Mouse (Mus musculus) left cerebral cortex, adult 11 months (tissue): ENCODE measurements at regions not wholly inside any gene's neighbourhood (a gene's known extent, or its start where the extent isn't known, plus 50 kb on each side); places are given as distances from the start of the nearest gene placed in this dataset.

Experiments
- DNase-seq: peaks from one replicate; pipeline ENCODE4 v3.0.0; 2022; ENCODE audit warnings: low spot score

GRCm38 (mm10) chr14:61898664-61899063 is 291.4 kb downstream of the Kcnrg start:
- no peak for DNase-seq

DNA sequence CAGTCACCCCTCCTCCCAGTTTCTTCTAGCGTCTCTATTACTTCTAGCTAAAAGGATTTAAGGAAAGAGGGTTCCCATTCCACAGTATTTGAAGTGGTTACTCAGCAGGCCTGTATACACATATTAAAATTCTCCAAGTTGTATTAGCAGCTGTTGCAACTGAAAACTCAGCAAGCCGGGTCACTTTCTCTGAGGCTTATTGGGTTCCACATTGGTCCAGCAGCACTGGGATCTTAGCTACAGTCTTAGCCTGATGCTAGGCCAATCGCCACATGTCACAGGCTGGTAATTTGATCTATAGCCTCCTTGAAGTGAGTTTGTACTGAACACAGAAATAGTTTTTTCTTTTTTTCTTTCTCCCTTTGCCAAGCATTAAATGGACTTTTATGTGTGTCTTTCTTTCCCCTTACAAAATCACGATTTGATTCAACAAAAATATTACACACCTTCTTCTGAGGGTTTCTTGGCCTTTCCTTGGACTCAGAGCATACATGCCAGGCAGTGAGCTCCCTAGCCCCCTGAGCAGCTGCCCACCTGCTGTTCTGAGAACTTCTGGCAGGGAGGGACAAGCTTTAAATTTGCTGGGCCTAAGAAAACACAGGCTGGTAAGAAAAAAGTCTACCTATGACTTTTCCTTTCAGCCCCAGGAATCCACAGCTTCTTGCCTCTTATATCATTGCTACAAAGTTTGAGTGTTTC is 297.3 kb downstream of the Kcnrg start:
- DNase-seq: no peak

DNA sequence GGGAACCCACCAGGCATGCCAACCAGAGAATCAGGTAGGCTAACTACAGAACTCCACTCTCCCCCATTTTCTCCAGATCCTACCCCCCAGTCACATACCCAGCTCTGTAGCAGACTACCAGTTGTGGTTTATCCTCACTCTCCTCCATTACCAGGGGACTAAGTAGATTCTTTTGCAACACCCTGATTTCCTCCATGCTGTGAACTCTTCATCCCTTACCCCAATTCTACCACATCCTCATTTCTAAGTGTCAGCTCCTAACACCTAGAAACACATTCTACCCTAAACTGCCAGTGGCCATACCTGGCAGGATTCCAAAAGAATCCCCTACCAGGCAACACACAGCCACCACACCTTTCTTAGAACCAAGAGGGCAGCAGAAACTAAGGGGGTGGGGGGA is 310.9 kb downstream of the Kcnrg start:
- no peak for DNase-seq

DNA sequence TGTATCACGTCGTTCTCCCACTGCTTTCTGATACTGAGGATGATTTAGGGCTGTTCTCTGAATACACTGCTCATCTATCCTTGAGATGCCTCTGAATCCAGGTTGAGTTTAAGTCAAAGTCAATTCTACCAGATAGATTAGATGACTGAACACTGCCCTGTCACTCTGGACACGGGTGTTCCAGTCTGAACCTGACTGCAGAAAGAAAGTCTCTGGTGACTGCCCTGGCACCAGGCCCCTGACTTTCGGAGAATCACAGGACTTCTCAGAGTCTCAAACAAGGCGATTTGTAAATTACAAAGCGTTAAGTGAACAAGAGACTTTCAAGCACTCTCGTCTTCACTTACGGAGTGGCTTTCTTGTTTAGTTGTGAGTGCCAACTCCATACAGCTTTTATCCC is 324.6 kb downstream of the Kcnrg start:
- DNase-seq: no peak

GRCm38 (mm10) chr14:61941682-61942081 is 334.4 kb downstream of the Kcnrg start:
- no peak for DNase-seq

DNA sequence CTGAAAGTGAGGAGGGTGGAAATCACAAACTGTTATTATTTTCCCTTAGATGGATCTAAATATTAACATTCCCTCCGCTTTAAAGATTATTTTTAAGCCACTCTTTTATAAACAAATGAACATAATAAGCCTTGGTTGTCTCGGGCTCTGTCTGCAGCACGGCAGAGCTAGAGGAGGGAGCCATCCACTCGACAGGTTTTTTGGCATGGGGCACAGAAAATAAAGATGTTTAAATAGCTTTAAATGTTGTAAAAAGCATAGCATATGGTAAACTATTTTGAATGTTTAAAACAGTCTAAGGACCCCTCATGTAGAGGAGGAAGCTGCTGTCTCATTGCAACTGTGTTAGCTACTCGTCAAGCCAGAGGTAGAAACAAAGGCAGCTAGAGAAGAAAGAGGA is 338.4 kb downstream of the Kcnrg start:
- DNase-seq: no peak

DNA sequence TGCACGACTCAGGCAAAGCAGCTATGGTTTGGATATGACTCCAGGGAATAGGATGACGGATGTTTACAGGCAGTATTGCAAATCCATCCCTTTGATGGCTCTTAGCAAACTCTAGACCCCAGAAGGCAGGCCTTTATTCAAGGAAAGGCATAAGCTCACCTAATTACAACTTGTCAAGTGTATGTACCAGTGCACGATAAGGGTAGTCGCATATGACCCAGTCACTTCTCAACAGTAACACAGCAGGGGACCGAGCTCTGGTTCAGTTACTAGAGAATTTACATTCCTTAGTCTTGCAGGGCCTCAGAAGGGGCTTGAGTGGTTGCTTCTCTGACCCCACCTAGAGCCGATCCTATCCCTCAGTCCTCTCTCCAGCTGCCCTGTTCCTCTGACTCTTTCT is 342.2 kb downstream of the Kcnrg start:
- no peak for DNase-seq

DNA sequence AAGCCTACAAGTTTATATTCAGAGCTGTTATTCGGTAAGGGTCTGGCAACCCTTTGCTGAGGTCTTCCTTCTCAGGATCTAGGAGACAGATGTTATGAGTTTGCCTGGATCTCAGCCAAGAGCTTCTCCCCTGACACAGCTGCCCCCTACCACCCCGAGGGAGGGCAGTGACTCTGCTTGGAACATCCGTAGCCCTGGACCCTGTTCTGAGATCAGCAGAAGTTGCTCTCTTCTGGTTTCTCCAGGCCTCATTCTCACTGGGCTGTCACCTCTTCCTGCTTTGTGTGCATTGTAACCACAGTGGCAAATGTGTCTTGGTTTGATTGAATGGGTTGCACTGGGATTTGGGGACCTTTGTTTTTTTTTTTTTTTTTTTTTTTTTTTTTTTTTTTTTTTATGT is 342.4 kb upstream of the Rnaseh2b start:
- no peak for DNase-seq

- no peak for DNase-seq
These were observed 339.4 kb upstream of the Rnaseh2b start for GRCm38 (mm10) chr14:61953029-61953428.

DNA sequence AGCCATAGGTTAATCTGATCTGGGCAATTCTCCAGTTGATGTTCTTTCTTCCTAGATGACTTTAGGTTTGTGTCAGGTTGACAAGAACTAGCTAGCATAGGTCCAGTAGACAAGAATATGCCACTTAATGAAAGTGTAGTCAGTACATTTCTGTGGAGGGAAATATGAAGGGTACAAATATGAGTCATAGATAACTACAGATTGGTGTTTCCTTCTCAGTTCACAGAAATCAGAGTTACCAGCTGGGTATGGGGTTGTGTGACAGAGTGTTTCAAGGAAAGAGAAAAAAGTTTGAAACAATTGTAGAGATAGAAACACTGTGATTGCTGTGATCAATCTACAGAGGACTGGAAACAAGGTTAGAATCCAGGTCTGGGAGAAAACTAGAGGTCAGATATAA is 337.0 kb upstream of the Rnaseh2b start:
- DNase-seq: no peak

DNA sequence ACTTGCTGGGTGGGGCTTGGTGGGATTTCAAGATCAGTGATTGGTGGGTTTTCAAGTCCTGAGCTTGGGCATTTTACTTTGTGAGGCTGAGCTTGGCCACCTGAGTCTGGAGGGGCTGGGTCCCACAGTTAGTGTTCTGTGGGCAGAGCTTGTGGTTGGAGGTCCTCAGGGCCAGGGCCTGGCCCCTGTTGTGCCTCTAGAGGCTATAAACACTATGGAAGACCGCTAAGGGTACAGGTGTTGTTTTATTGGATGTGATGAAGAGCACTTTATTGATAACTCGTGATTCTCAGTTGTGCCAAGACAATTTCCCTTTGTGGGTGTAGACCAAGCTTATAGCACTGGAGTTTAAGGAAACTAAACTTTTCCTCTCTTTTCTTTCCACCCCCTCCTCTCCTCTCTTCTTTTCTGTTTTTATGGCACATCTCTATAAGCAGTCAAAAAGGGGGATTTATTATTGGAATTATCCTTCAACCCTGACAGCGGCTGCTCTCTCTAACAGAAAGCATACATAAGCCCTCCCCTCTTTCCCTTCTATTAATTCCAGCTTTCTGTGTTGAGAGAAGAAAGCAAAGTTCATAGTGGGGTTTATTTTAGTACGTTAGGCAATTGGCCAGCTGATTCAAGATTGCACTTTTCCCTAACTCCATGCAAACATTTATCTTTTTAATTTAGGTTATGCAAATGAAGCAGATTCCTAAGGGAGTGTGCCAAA is 332.0 kb upstream of the Rnaseh2b start:
- DNase-seq: no peak

DNA sequence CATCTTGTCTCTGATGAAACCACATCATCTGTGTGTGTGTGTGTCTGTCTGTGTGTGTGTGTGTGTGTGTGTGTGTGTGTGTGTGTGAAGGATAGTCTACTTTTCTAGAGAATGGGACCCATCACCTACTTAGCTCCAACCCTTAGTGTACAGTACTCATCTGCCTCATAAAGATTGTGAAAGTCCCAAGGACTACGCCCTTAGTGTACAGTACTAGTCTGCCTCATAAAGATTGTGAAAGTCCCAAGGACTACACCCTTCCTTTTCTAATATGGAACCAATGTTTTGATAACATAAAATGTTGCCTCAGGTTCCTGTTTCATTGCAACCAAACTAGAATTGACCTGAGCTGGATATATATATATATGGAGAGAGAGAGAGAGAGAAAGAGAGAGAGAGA is 323.9 kb upstream of the Rnaseh2b start:
- no peak for DNase-seq

DNA sequence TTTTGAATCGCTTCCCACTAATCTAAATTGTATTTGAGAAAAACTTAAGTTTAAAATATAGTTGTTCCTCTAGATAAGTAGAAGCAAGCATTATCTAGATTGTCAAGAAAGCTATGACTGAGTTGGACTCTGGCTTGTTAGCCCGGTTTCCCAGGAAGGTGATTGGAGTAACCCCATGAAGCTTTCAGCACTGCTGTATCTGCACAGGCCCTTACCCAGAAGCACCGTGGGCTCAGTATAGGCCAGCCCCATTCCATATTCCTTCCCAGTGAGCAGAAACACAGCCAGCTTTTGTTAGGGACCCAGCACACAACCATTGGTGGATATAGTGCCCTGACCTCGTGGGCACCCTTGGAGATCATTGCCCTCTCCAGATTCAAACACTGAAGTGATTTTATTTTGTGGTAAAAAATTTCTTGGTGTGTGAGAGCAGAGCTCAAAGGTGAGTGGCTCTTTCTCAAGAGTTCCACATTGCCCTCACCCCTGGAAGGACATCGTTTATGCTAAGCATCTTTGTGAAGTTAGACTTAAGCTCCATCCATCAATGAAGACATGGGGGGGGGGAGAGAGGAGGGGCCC is 323.3 kb upstream of the Rnaseh2b start:
- DNase-seq: no peak

DNA sequence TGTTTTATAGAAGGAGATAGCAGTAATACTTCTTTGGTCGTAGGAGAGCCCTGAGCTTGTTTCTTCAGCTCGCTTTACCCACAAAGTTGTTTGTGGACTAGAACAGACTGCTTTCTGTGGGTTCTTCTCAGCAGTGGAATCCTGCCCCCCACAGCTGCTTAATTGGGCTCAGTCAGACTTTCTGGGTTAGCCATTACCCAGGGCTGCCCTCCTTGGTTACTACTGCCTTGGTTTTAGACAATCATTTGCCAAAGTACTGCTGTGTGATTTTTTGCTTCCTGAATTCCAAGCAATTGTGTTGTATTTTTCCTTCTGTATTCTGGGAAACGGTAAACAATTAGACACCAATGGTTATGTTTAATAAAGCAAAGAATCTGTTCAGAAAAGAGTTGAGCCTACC is 321.8 kb upstream of the Rnaseh2b start:
- no peak for DNase-seq

DNA sequence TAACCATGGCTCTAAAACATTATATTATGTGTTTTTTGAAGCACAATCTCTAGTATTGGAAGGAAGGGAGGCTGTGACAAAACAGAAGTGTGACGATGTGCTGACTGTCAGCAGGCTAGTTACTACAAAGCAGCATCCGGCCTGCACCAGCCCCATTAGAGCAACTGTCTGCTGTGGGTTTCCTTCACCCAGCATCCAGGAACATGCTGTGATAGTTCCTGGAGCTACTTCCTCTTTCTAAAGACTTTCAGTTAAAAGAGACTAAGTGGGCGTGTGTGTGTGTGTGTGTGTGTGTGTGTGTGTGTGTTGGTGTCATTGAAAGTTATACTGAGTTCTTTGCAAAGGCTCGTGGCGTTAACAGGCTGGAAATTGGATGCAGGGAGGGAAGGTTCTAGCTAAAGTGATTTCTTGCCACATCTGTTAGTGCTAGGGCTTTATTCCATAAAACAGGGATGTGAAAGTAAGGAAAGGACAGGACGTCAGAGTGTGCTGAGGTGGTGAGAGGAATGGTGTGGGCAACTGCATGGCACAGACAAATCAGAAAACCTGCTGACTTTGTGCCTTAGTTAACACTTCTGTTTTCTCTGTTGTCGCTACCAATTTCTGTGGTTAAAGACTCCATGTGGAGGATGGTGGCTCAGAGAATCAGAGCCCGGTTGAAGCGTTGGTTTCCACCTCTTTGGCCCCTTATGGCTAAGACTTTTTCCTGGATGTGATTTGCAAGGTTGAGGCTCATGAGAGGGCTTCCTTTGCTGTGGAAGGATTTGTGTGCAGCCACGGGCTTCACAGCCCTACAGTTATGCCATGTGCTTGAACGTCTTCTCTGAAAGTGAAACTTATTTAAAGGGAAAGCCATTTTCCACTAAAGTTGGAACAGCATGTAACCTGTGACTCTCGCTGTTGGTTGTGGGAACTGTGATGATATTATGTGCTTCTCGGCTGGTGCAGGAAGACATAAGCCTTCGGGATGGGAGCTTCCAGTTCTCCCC is 321.0 kb upstream of the Rnaseh2b start:
- peak; percentile 28 for DNase-seq

DNA sequence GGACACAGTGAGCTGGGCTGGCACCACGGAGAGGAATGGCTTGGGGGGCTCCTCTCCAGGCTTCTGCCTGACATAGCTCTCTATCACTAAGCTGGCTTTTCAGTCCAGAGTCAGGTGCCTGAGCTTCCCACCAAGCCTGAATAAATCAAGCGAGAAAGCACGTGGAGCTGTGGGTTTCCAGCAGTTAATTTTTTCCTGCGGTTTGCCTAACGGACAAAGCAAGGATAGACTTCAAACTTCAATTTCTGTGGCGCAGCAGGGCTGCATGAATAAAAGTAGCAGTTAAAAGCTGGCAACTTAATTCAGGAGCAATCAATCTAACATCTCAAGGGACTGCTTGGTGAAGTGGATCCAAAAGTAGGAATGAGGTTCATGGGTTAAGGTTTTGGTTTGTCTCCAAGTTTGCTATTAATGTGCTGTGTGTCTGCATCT is 317.1 kb upstream of the Rnaseh2b start:
- no peak for DNase-seq

GRCm38 (mm10) chr14:61980581-61980980 is 311.8 kb upstream of the Rnaseh2b start:
- no peak for DNase-seq

DNA sequence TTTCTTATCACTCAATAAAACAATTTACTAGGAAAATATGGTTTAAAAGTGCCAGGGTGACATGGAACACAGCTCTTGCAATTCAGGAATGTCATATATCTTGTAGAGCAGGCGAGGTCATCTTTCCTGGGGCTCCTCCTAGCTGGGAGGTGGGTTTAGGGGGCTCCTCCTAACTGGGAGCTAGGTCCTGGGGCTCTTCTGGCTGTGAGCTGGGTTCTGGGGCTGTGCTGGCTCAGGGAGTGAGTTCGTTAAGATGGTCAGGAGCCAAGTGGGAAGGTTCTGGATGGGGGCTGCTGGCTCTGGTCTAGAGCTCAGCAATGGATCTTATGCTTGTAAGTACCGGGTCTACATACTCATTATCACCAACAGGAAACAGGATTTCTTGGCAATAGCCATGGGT is 306.8 kb upstream of the Rnaseh2b start:
- no peak for DNase-seq

- DNase-seq: no peak
These were observed 306.2 kb upstream of the Rnaseh2b start for GRCm38 (mm10) chr14:61986203-61986602.

DNA sequence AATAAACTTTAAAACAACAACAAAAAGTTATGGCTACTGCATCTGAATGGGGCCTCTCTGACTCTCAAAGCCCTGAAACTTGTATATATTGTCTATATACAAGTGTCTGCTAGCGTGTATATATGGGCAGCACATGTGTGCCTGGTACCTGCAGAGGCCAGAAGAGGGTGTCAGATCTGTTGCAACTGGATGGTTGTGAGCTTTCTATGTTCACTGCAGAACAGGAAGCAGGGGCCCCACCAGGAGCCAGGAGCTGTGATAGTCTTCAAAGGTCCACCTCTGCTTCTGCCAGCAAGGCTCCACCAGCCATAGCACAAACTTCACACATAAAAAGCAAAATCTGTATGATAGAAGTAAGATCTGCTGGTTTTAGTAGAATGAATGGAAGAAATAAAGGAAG is 297.1 kb upstream of the Rnaseh2b start:
- no peak for DNase-seq

- DNase-seq: no peak
These were observed 294.7 kb upstream of the Rnaseh2b start for GRCm38 (mm10) chr14:61997736-61998135.

DNA sequence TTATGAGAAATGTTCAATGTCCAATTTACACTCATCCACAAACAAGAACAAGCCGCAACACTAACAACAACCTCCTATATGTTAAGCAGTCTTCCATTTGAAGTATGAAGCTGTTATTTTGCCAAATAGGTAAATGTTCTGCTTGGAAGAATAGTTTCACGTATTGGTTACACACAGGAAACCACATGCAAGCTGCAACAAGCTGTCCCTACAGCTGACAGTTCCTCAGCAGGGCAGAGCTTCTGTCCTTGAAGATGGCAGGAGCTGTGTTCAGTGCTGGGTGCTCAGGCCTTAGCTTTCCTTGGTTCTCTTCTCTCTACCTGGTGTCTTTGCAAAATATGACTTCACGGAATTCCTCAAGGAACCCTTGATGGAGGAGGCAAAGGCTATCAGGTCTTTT is 294.1 kb upstream of the Rnaseh2b start:
- DNase-seq: no peak
